Mouse (Mus musculus): ENCODE measurements around the gene Ubash3b.

DNA sequence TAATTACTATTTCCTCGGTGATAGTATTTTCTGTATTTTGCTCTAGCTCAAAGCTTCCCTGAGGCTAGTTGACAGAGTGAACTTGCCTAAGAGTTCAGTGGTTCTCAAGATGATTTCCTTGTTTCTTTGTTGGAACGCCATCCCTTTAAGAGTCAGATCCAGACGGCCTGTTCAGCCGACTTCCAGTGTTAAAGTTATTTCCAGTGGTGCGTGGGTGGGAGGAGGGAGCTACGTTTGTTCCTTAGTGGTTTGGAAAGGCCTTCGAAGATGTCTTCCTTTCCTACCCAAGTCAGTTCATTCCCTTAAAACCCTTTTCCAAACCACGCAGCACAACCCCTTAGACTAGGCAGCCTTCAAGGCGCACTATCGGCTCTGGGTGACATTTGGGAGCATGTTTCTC, 58.9 kb downstream of the Ubash3b start:
- no peak for TF ChIP-seq CTCF (IDR thresholded peaks at IDR 0.05; ENCODE audit: low read depth, low read length)
- TF ChIP-seq POLR2A (IDR thresholded peaks at IDR 0.05; ENCODE audit: insufficient read depth, low read length) = no peak
